7 mouse cellular contexts compared by ENCODE assay signal in the genomic region with DNA sequence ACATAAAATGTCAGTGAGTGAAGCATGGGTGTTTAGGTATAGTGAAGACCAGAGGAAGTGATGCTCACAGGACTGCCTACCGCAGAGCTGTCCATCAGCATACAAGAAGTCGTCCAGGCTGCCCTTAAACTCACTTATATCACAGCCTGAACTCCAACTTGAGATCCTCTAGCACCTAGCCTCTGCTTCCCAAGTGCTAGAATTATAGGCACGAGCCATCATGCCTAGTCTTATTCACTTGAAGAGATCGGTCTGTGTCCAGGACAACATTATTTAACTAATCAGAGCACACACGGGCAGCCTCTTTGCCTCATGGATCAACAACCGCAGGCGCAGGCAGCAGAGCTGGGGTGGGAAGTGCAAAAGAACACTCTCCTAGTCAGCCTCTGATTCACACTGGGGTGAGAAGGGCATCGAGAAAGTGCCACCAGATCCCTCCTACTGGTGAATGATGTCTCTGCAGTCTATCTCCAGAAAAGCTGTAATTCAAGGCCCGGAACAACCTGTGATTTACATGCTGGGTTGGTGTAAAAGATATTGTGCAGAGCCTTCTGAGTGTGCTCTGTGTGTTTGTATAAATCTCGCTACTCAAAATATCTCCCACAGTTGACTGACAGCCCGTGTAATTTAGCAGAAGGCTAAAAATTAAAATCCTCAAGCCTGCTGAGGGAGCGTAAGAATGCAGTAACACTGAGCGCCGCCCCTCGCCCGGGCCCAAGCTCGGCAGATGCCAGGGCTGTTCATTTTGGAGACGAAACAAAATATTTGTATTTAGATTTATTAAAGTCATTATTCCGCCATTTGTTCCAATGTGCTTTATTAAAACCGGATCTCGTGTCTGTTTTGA.
DNase-seq lines count a peak whose midpoint lies in the region; ATAC-seq and TF ChIP-seq lines count a peak whose summit lies in the region.

No protein-coding gene starts in this region.

- no peak for TF ChIP-seq POLR2A in heart, adult 2 months (IDR thresholded peaks at IDR 0.05; ENCODE audit: insufficient read depth, low read depth, low read length)

- peaks cover 3% of the 10 kb centered on the region for H3K4me1 ChIP-seq in heart, adult 2 months (ENCODE audit: control insufficient read depth, insufficient read depth, low read length)
- peaks cover 46% of the 10 kb centered on the region for H3K4me1 ChIP-seq in limb, embryonic 13.5 days
- H3K4me1 ChIP-seq in midbrain, embryonic 15.5 days: peaks cover 26% of the 10 kb centered on the region

- peak overlapping the region; percentile 13 for H3K4me3 ChIP-seq in heart, adult 2 months
- H3K4me3 ChIP-seq in limb, embryonic 13.5 days: 0 out of 2 replicates have a peak overlapping the region, but pooled peaks have one; percentile 7
- no peak overlapping the region for H3K4me3 ChIP-seq in midbrain, embryonic 15.5 days

- peak; percentile 82 for TF ChIP-seq CTCF in heart, adult 2 months (IDR thresholded peaks at IDR 0.05)

- peak; percentile 80 for ATAC-seq in activated CD4-positive, CD25-positive, alpha-beta regulatory T cell, adult 4 months
- peak; percentile 22; the same call in 1 of the 2 replicates for ATAC-seq in limb, embryonic 13.5 days (ENCODE audit: low FRiP score, low read depth)
- peak; percentile 82 for ATAC-seq in midbrain, embryonic 15.5 days (replicated peaks)

- peak; percentile 46 to 68 for DNase-seq in cerebellum, postnatal 36 days
- DNase-seq in heart, adult 2 months: peak; percentile 29 to 49
- DNase-seq in kidney, adult 8-10 months: peak; percentile 41 to 50
- DNase-seq in spleen, postnatal 10 days (ENCODE audit: low spot score in 2 of 2): peak; percentile 10 to 38

- H3K9me3 ChIP-seq in limb, embryonic 13.5 days: no peaks in the 10 kb centered on the region
- no peaks in the 10 kb centered on the region for H3K9me3 ChIP-seq in midbrain, embryonic 15.5 days

- H3K4me2 ChIP-seq in limb, embryonic 13.5 days (replicated peaks): peak overlapping the region; percentile 49
- H3K4me2 ChIP-seq in midbrain, embryonic 15.5 days: peak overlapping the region; percentile 34

- intact Hi-C loops in heart, adult 2 months (cut with DNase I): loop anchor here (5.0 kb wide), 2 partner anchors 230 to 420 kb away; no protein-coding TSS in a partner anchor

- no peaks in the 10 kb centered on the region for H3K27me3 ChIP-seq in heart, adult 2 months (ENCODE audit: control insufficient read depth, insufficient read depth, low read length)
- peaks cover 32% of the 10 kb centered on the region for H3K27me3 ChIP-seq in limb, embryonic 13.5 days
- H3K27me3 ChIP-seq in midbrain, embryonic 15.5 days (replicated peaks): peaks cover 3% of the 10 kb centered on the region; the same call in 1 of the 2 replicates

- H3K79me2 ChIP-seq in heart, adult 2 months (replicated peaks; ENCODE audit: control insufficient read depth, insufficient read depth, low read length): no peaks in the 10 kb centered on the region

- H3K27ac ChIP-seq in heart, adult 2 months: no peak overlapping the region; the same call in 1 of the 2 replicates
- H3K27ac ChIP-seq in limb, embryonic 13.5 days: no peak overlapping the region
- H3K27ac ChIP-seq in midbrain, embryonic 15.5 days: peak overlapping the region; percentile 56

- WGBS in heart, adult 2 months: 27% methylated on average over 21 of the region's 21 CpGs
- 8% methylated on average over 21 of the region's 21 CpGs for WGBS in limb, embryonic 13.5 days
- WGBS in midbrain, embryonic 15.5 days: 8% methylated on average over 21 of the region's 21 CpGs

- H3K36me3 ChIP-seq in heart, adult 2 months (ENCODE audit: control insufficient read depth, insufficient read depth, low read length): no peaks in the 10 kb centered on the region
- no peaks in the 10 kb centered on the region for H3K36me3 ChIP-seq in limb, embryonic 13.5 days
- H3K36me3 ChIP-seq in midbrain, embryonic 15.5 days (replicated peaks): no peaks in the 10 kb centered on the region

- TF ChIP-seq EP300 in heart, adult 2 months (IDR thresholded peaks at IDR 0.05; ENCODE audit: insufficient read depth, low read depth, low read length): no peak

- no peak overlapping the region for H3K9ac ChIP-seq in heart, adult 2 months (ENCODE audit: low read depth, low read length)
- H3K9ac ChIP-seq in limb, embryonic 13.5 days: no peak overlapping the region
- H3K9ac ChIP-seq in midbrain, embryonic 15.5 days: no peak overlapping the region

Comparison
In these comparisons a context has a peak if more than half of its experiments do, and no peak if none do; other contexts are left out.
1. ATAC-seq: peak in every context shown above with its lines; median percentile 82 in midbrain, embryonic 15.5 days; 80 in activated CD4-positive, CD25-positive, alpha-beta regulatory T cell, adult 4 months; 22 in limb, embryonic 13.5 days.